Mouse (Mus musculus): ENCODE data around the gene Il33.

DNA sequence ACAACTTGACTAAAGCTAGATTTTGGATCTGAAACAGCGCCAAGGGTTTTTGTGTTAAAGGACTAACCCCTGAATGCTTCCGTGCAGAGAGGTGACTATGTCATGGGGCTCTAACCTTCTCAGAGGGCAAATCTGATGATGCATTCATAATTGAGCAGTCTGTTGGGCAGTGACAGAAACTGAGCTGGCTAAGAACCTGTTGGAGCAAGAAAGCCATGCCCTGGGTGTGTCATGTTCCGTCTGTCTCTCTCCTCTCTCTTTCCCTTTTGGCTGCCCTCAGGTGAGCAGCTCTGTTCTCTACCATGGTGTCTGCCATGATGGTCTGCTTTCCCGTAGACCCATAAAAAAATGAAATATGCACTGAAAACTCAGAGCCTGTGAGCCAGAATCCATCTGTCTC is 44.0 kb upstream of the Il33 start:
- TF ChIP-seq CTCF (IDR thresholded peaks at IDR 0.05; ENCODE audit: borderline replicate concordance, control insufficient read depth, extremely low read depth, insufficient read depth, low read length, poor library complexity), result no peak
- TF ChIP-seq POLR2A (IDR thresholded peaks at IDR 0.05; ENCODE audit: control insufficient read depth, extremely low read depth, insufficient read depth, low read length, poor library complexity), result no peak

Data from thymus, adult 2 months (tissue).